Mouse (Mus musculus): ENCODE results near the gene Ly6g6c.
A peak's percentile ranks its signal among the peaks of the same experiment; 100 is the strongest.

The Ly6g6c gene

GRCm38 (mm10) chr17:35108097-35108496 is 42.9 kb downstream of the Ly6g6c start, which contains the start of gene Ly6g5c:
Gene Ly6g5c (plus strand): TSS chr17:35108279.
- DNase-seq (ENCODE audit: low spot score in 2 of 2): no peak

GRCm38 (mm10) chr17:35111774-35112173 is 46.6 kb downstream of the Ly6g6c start:
- no peak for DNase-seq (ENCODE audit: low spot score in 2 of 2)

- peak; percentile 27 to 52 for DNase-seq (ENCODE audit: low spot score in 2 of 2)
Measured at GRCm38 (mm10) chr17:35115046-35116019, 50.1 kb downstream of the Ly6g6c start, which contains the start of gene Ly6g5b. Gene Ly6g5b (minus strand): TSS chr17:35115428.

Measured in natural killer cell, adult 2 months (primary cell).